Mouse (Mus musculus) stomach, postnatal 0 days (tissue): ENCODE measurements around the gene Lrp6.

Source experiments
- CTCF ChIP-seq: IDR thresholded peaks from 2 replicates; pipeline ENCODE4 v1.5.1; 2016; ENCODE audit warnings: antibody characterized with exemption, low read depth, mild to moderate bottlenecking, moderate library complexity
- EP300 ChIP-seq: optimal IDR thresholded peaks from 2 replicates; pipeline ENCODE3; 2016; ENCODE audit warnings: antibody characterized with exemption

DNA sequence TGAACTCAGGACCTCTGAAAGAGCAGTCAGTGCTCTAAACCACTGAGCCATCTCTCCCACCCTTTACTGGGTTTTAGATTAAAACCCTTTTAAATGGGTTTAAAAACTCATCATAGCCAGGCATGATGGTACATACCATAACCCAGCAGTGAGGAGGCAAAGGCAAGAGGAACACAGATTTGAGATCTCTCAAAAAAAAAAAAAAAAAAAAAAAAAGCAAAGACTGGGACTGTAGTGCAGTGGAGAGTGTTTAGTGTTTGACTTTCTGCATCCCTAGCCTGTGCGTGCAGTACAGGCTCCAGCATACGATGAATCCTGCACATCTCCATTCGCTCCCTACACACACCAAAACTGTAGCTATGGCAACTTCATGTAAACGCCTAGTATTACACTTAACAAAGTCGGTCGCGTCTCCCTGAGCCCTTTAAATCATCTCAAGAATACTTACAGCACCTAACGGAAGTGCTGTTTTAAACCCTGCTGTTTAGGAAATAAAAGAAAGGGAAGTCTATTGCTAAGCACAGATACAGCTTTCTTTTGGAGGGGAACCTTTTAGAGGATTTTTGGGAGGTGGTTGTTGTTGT, 8.1 kb downstream of the Lrp6 start:
- TF ChIP-seq CTCF (no peak), EP300 (no peak)
